Mouse (Mus musculus) MEL (cell line): ENCODE data around the gene Cmbl.

Experiments used
- ETS1 ChIP-seq: IDR thresholded peaks from 2 replicates; pipeline ENCODE4 v1.6.1; 2012; ENCODE audit warnings: low read depth, mild to moderate bottlenecking, inconsistent platforms, low read length, improper control_type of control experiment, moderate library complexity
- POLR2A ChIP-seq, 2 experiments: IDR thresholded peaks; 2 replicates each; pipeline ENCODE4 v1.6.1; 2011 to 2012; ENCODE audit warnings: low read length in 2 of 2, mild to moderate bottlenecking in 2 of 2, control low read depth in 1 of 2, improper control_type of control experiment in 1 of 2, low read depth in 1 of 2, moderate library complexity in 1 of 2; ENCODE audit not compliant: control insufficient read depth in 1 of 2, insufficient read depth in 1 of 2, poor library complexity in 1 of 2

DNA sequence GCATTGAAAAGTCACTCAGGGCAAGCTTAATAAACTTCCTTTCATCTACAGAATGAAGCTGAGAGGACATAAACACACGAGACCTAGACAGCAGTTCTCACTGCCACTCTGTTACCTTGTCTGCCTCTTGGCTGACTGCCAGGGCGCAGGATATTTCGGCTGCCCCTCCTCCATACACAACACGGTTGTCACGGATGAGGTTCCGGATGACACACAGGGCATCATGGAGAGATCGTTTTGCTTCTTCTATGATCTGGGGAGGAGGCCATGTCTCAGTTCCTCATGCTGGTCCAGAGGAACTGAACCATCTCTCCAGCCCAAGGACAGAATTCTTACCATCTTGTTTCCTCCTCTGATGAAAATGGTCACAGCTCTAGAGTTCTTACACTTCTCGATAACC lies 27.3 kb downstream of the Cmbl start:
- no peak for TF ChIP-seq POLR2A (IDR thresholded peaks at IDR 0.05; ENCODE audit: control insufficient read depth in 1 of 2, insufficient read depth in 1 of 2, low read depth in 1 of 2, low read length in 2 of 2, poor library complexity in 1 of 2)
- no peak for TF ChIP-seq ETS1
